Mouse (Mus musculus) v-Abl transformed pro-B cells (cell line): Measurements from ENCODE around the gene Ralgapa2.

ENCODE experiments used
- in situ Hi-C, 2 experiments: fragments of 400-800 bp; cut with MboI; formaldehyde crosslinking; loops; one replicate each; pipeline ENCODE4 v1.15.1; 2025; ENCODE audit not compliant: unreplicated experiment in 2 of 2

Ralgapa2 gene

GRCm38 (mm10) chr2:146280221-146280920 lies 231.8 kb downstream of the Ralgapa2 start:
- in situ Hi-C loops = no loop called here

DNA sequence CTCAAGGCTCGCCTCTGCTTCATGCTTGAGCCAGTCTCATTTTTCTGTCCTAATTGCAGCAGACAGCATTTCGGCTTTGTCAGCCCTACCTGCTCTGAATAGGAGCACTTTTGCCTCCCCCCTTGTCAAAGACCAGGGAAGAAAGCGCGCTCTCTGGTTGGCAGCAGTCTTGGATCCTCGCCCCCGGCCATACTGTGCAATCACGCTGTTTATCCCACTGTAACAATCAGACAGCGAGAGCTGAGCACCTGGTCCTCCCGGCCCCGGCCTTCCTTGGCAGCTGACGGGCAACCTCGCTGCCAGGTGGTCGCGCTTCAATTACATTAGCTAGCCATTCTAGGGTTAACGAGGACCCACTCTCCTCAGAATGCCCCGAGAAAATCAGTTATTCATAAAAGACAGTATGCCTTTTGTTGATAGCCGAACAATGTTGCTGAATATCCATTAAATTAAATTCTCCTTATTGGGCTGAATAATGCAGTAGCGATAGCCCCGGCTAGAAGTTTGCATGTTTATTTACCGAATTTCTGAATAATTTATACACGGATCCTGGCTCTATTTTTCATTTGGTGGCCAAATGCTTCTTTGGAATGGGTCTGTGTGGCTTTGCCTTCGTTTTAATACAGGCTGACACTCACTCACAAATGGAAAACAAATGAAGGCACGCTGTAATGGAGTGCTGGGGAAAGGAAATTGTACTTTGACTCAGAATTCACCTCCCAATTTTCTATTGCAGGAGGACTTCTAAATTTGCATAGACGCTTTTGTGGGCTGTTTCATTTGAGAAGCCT lies 232.5 kb downstream of the Ralgapa2 start:
- in situ Hi-C loops = no loop called here

DNA sequence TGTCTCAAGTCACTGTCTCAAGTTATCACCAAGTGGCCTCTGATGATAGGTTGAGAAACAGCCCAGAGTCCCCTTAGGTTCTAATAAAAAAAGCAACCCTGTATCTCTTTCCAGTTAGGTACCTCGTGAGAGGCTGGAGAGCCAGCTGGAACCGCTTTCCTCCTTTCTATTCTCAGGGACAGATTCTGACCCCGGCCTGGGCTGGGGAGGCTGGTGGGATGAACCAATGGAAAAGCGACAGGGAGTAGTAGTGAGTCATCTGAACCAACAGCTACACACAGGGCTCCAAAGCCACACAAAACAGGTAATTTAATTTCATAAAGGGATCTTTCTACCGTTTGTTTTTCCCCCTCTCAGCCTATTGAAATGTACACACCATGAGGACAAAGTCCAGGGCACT lies 233.8 kb downstream of the Ralgapa2 start:
- in situ Hi-C loops = no loop called here

GRCm38 (mm10) chr2:146266539-146266938 lies 245.6 kb downstream of the Ralgapa2 start:
- in situ Hi-C loops = no loop called here

GRCm38 (mm10) chr2:146265045-146265444 lies 247.1 kb downstream of the Ralgapa2 start:
- in situ Hi-C loops = no loop called here

DNA sequence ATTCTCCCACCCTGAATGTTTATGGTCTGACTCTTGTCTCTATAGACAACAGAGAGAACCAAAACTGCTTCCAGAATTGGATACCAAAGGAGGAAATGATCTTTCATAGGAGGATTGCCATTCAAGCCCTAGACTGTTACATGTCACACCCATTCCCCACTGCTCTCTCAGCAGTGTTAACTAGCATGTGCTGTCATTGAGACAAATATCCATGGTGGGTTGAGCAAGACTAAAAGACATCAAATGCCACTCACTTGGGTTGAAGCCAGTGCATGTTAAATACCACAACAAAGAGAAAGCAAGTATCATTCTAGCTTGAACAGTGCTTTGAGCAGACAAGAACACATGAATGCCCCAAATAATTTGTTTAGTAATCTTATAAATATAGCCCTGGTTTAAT lies 249.2 kb downstream of the Ralgapa2 start:
- in situ Hi-C loops = loop anchor here in 1 of 2 experiments (5.0 kb wide), 1 partner anchor 124 kb away; no protein-coding TSS in a partner anchor

GRCm38 (mm10) chr2:146262215-146262614 lies 249.9 kb downstream of the Ralgapa2 start:
- in situ Hi-C loops = loop anchor here in 1 of 2 experiments (5.0 kb wide), 1 partner anchor 125 kb away; no protein-coding TSS in a partner anchor

DNA sequence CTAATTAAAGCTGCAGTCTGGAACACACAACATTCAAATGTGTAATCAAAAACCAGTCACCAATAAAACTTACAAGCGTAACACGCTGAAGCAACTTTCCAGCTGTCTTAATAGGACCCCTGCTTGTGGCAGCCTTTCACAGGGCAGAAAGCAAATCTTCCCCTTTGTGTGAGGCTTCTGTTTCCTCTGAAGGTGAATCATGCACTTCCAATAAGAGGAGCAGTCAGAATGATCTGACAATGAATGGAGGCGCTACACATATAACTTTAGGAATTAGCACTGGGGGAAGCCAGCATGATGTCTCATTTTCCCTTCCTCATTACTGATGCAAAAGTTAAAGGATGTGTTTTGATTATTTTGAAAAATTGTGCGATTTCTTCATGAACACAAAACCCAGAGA lies 251.0 kb downstream of the Ralgapa2 start:
- in situ Hi-C loops = loop anchor here in 1 of 2 experiments (5.0 kb wide), 1 partner anchor 126 kb away; no protein-coding TSS in a partner anchor

DNA sequence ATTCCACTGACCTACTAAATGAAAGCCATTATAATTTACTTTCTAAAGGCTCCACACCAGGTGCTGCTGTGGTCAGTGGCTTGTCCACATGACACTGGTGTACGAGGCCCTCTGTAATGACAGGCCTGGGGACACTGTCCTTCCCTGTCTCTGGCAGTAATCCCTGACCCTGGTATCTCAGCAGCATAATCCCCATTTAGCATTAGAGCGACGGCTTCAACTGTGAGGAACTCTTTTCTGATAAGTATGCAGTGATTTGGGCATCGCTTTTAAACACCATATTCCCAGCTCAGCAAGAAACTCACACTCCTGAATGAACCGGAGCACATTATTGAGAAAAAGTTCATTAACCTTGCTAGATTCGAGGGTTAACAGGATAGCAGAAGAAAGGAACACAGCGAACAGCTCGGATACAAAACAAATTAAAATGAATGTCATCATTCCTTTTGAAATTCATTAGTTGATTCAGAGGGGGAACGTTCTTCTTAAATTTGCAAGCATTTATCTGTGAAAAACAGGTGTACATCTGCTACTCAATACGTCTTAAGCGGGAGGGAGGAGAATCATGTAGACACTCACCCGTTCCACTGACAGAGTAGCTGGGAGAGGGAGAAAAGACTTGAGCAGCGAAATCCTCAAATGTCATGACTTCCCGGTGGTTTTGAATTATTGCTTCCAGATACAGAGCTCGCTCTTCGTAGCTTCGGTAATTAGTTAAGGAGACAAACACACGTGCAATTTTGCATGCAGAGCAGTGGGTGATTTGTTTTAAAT lies 252.2 kb downstream of the Ralgapa2 start:
- in situ Hi-C loops = loop anchor here (5.0 kb wide), 2 partner anchors 127 to 303 kb away; no protein-coding TSS in a partner anchor

- in situ Hi-C loops = loop anchor here (5.0 kb wide), 1 partner anchor 302 kb away; no protein-coding TSS in a partner anchor
These were observed 253.2 kb downstream of the Ralgapa2 start for GRCm38 (mm10) chr2:146258736-146259469.

GRCm38 (mm10) chr2:146257609-146258008 lies 254.5 kb downstream of the Ralgapa2 start:
- in situ Hi-C loops = loop anchor here (5.0 kb wide), 1 partner anchor 300 kb away; no protein-coding TSS in a partner anchor

GRCm38 (mm10) chr2:146257037-146257436 lies 255.1 kb downstream of the Ralgapa2 start:
- in situ Hi-C loops = loop anchor here (5.0 kb wide), 1 partner anchor 300 kb away; no protein-coding TSS in a partner anchor

- in situ Hi-C loops = loop anchor here (5.0 kb wide), 1 partner anchor 299 kb away; no protein-coding TSS in a partner anchor
These were observed 255.7 kb downstream of the Ralgapa2 start for GRCm38 (mm10) chr2:146256321-146256875.

GRCm38 (mm10) chr2:146255636-146256035 lies 256.5 kb downstream of the Ralgapa2 start:
- in situ Hi-C loops = loop anchor here (5.0 kb wide), 1 partner anchor 298 kb away; no protein-coding TSS in a partner anchor

DNA sequence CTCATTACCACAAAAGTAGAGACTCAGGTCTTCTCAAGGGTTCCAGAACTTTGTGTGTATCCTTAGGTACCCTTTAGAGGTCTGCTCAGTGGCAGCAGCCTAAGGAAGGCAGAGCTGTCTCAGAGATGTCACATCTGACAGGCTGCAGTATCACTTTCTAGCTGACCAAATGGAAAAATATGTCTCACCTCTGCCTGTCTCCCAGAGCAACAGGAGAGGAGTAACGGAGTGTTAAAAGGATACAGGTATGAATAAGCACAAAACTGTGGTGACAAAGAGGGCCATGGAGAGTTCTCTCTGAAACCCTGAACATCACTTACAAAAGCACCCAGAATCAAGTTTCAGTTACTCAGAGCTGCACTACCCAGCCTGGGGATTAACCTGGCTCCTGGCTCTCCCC lies 257.8 kb downstream of the Ralgapa2 start:
- in situ Hi-C loops = no loop called here

DNA sequence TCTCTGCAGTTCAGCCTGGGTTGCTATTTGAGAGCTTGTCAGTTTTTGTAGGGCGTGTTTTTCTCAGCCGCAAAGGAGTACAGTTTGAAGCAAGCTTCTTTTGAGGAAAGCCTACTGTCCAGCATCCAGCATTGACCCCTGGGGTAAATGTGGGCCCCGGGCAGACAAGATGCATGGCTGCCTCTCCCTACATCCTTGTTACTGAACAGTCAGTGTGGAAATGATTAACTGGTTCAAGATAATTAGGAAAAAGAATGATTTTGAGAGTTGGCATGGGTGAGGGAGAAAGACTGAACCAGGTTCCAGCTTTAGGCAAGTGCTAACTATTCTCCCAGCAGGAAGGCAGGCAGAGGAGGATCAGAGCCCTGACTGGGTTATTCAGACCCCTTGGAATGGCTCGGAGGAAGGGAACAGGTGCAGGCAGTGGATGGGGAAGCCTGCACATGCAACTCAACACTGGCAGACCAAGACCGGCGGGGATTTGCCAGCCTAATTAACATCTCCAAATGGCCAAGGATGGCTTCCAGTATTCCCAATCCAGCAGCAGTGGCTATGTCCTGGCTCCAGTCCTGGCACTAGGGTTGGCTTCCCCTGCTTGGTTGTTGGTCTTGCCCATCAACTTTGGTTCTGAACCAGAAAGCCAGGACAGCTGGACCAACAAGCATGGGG lies 261.8 kb downstream of the Ralgapa2 start:
- in situ Hi-C loops = no loop called here

- in situ Hi-C loops = no loop called here
These were observed 263.1 kb downstream of the Ralgapa2 start for GRCm38 (mm10) chr2:146249033-146249432.

- in situ Hi-C loops = no loop called here
These were observed 264.6 kb downstream of the Ralgapa2 start for GRCm38 (mm10) chr2:146247576-146247975.
